23 mouse cellular contexts compared by ENCODE assay signal in genomic region chr19:43629088-43629487, GRCm38 (mm10). TPM values are rescaled to one million over a fixed set of nuclear protein-coding genes. Genes with fewer than 3 reads are reported as not detected.
"Had no signal": no experiment of that assay in that cellular context is flagged by ENCODE, and none has a peak within 500 bp of the region (broad histone marks: within the 10 kb centered on the region; RNA-seq: fewer than 3 reads in every experiment).

No protein-coding gene starts in this region.

- H3K9me3 ChIP-seq: limb, embryonic 12.5 days; limb, embryonic 15.5 days; midbrain, embryonic 13.5 days had no signal

- H3K27ac ChIP-seq: limb, embryonic 12.5 days; limb, embryonic 15.5 days; liver, embryonic 14.5 days; macrophage; midbrain, embryonic 13.5 days had no signal

- H3K4me3 ChIP-seq: limb, embryonic 12.5 days; limb, embryonic 15.5 days; midbrain, embryonic 13.5 days had no signal

- H3K4me2 ChIP-seq: limb, embryonic 12.5 days; limb, embryonic 15.5 days; liver, embryonic 11.5 days; lung, embryonic 14.5 days; midbrain, embryonic 13.5 days had no signal

- H3K36me3 ChIP-seq: limb, embryonic 12.5 days; limb, embryonic 15.5 days; midbrain, embryonic 13.5 days had no signal

- H3K9ac ChIP-seq: limb, embryonic 12.5 days; limb, embryonic 15.5 days; liver, embryonic 14.5 days; liver, postnatal 0 days; lung, embryonic 14.5 days; midbrain, embryonic 13.5 days had no signal

- ATAC-seq: intestine, postnatal 0 days; liver, postnatal 0 days; lung, postnatal 0 days; midbrain, embryonic 13.5 days; midbrain, embryonic 16.5 days had no signal

- H3K4me1 ChIP-seq: limb, embryonic 12.5 days; limb, embryonic 15.5 days had no signal

- DNase-seq: kidney, postnatal 10 days; kidney, postnatal 36 days; left cerebral cortex, postnatal 4 days; liver, postnatal 0 days; lung, embryonic 14.5 days; thymus, adult 18-20 months; thymus, postnatal 36 days had no signal

RNA-seq across cellular contexts. Expression of gene Nkx2-3, which starts 17.0 kb away (rescaled TPM):
- total RNA-seq: layer of hippocampus, adult 18-20 months; layer of hippocampus, postnatal 14 days; left cerebral cortex, adult 8-10 months; left cerebral cortex, postnatal 14 days; left cerebral cortex, postnatal 4 days; megakaryocyte, adult 5-6 weeks had no signal
- polyA plus RNA-seq: limb, embryonic 12.5 days; limb, embryonic 15.5 days; lung, embryonic 14.5 days; lung, postnatal 0 days; macrophage; neural tube, embryonic 14.5 days; urinary bladder, adult 2 months had no signal
